Comparison of ENCODE assay signal across 18 mouse cellular contexts in genomic region chr14:67170801-67171200, GRCm38 (mm10).
"Had no signal": no experiment of that assay in that cellular context is flagged by ENCODE, and none has a peak within 500 bp of the region (broad histone marks: within the 10 kb centered on the region; RNA-seq: fewer than 3 reads in every experiment).

No protein-coding gene starts in this region.

- H3K36me3 ChIP-seq: limb, embryonic 13.5 days; liver, embryonic 13.5 days; midbrain, embryonic 10.5 days; midbrain, embryonic 13.5 days; neural tube, embryonic 13.5 days; stomach, embryonic 15.5 days had no signal

- H3K27me3 ChIP-seq: limb, embryonic 13.5 days; liver, embryonic 13.5 days; megakaryocyte, embryonic 14.5 days; midbrain, embryonic 13.5 days; neural tube, embryonic 13.5 days; stomach, embryonic 15.5 days had no signal

- DNase-seq: kidney, adult 18-20 months; kidney, adult 9 months; left cerebral cortex, postnatal 4 days; liver, embryonic 13.5 days; lung, adult 2 months; retina, postnatal 1 day; right cerebral cortex, postnatal 25 days; spleen, adult 18-20 months; thymus, postnatal 25 days had no signal

- ATAC-seq: midbrain, embryonic 13.5 days; midbrain, embryonic 16.5 days had no signal

- H3K9me3 ChIP-seq: limb, embryonic 13.5 days; liver, embryonic 13.5 days; megakaryocyte, embryonic 14.5 days; midbrain, embryonic 10.5 days; midbrain, embryonic 13.5 days; neural tube, embryonic 13.5 days; stomach, embryonic 15.5 days had no signal

- H3K9ac ChIP-seq: limb, embryonic 13.5 days; liver, embryonic 13.5 days; midbrain, embryonic 13.5 days; neural tube, embryonic 13.5 days; stomach, embryonic 15.5 days had no signal

- H3K4me2 ChIP-seq: limb, embryonic 13.5 days; liver, embryonic 13.5 days; midbrain, embryonic 13.5 days; neural tube, embryonic 13.5 days; stomach, embryonic 15.5 days had no signal

- H3K4me3 ChIP-seq: limb, embryonic 13.5 days; liver, embryonic 13.5 days; megakaryocyte, embryonic 14.5 days; midbrain, embryonic 10.5 days; midbrain, embryonic 13.5 days; myocyte; neural tube, embryonic 13.5 days; stomach, embryonic 15.5 days had no signal

- H3K27ac ChIP-seq: limb, embryonic 13.5 days; liver, embryonic 13.5 days; macrophage; midbrain, embryonic 10.5 days; midbrain, embryonic 13.5 days; neural tube, embryonic 13.5 days; stomach, embryonic 15.5 days had no signal

- H3K4me1 ChIP-seq: liver, embryonic 13.5 days; megakaryocyte, embryonic 14.5 days; midbrain, embryonic 13.5 days; neural tube, embryonic 13.5 days; stomach, embryonic 15.5 days had no signal
